Mouse (Mus musculus) urinary bladder, adult 2 months (tissue): ENCODE data around the gene Nmrk2. TPM values are rescaled to one million over a fixed set of nuclear protein-coding genes. Genes with fewer than 3 reads are reported as not detected.
"Not testable (repeated sequence)": the region's sequence is repeated elsewhere in the genome, so short reads cannot be mapped to it uniquely, and the experiment has no call there.

Experiments
- DNase-seq: peaks from one replicate; pipeline ENCODE4 v3.0.0; 2022; ENCODE audit warnings: low spot score
- polyA plus RNA-seq: library from polyadenylated mRNA; depleted of rRNA; stranded (reverse); fragments of >200 nt; gene quantifications from 2 replicates; pipeline ENCODE4 v1.2.3, GENCODE M21; 2012; rRNA removed

Nmrk2 gene
- polyA plus RNA-seq: not detected in 2 replicates

DNA sequence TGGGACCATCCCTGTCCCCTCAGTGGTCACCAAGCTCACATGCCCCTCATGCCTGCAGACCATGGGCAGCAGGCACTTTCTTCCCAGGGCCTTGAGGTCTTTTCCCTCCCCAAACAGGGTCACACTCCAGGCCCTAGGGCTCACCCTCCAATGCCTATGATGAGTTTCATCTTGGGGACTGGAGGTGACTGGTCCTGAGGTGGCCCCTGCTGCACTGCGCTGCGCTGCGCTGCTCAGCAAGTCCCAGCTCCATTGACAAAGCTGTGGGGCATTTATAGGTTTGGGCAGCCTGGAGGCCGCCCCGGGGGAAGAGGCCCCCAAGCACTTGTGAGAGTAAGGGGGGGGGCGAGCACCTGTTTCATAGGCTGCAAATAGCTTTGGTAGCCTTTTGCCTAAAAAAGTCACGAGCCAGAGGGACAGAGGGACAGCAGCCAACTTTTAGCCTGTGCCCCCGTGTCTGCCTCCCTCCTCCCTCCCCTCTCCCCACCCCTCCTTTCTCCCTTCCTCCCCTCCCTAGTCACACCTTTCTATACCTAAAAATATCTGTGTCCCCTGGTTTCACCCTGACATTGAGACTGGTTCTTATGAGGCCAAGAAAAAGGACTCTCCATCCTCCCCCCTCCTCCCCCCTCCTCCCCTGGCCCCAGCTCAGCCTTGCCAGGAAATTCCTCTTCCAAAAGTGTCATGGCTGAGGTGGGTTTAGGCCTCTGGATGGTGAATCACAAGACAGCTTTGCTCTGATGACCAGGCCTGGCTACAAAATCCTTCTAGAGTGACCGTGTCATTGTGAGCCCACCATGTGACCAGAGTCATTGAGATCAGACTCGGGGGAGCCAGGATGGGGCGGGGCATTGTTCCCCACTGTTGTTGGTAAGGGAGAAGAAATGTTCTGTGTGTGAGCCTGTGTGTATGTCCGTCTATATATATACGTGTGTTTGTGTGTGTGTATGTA, at the start of gene Nmrk2:
Nmrk2 (minus strand) TSS at position 245 of the 952 bp plus-strand sequence.
- no peak for DNase-seq

DNA sequence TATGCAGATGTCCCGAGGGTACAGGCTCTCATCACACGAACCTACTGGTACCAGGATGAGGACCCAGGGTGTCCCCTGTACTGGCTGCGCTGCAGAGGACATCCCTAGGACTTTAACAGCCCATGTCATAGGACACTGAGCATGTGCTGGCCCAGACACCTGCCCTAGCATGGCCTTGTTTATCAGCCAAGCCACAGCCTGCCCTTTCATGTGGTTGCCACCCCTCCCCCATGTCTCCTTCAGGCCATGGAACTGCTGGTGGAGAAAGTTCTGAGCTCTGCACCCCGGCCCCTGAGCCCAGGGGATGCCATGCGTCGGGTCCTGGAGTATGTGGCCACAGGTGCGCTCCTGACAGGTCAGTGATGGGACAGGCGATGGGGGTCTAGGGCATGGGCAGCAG, 47.6 kb upstream of the Nmrk2 start:
- no peak for DNase-seq

DNA sequence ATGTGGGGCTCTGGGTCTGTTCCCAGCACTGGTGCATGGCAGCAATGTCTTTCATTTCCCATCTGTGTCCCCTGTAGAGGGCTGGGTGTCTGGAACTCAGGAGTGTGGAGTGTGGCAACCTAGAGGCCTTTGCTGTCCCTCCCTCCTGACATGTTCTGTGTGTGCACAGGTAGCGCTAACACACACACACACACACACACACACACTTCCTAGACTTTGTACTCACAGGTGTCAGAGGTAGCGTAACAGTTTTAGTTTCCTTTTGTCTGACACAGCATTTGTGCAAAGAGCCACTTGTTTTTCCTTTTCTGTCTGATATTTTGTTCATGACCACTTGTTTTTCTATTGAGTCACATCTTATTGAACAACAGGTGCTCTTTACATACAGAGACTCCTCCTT, 46.0 kb upstream of the Nmrk2 start:
- DNase-seq: no peak

DNA sequence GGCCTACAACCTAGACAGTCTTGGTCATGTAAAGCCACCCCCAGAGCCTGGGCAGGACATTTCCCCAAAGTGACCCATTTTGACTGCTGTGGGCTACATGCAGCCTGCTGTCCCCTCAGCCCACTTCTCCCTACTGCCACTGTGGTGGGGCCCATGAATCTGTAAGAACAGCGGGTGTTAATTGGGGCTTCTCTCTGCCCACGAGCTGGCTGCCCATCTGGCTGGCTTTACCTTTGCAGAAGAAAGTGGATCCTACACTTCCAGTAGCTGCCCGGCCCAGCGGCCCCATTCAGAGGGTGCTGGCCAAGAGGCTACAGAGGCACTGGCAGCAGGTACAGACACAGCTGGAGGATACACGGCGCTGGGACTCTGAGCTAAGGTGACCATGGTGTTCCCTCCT, 43.3 kb upstream of the Nmrk2 start:
- DNase-seq: no peak

DNA sequence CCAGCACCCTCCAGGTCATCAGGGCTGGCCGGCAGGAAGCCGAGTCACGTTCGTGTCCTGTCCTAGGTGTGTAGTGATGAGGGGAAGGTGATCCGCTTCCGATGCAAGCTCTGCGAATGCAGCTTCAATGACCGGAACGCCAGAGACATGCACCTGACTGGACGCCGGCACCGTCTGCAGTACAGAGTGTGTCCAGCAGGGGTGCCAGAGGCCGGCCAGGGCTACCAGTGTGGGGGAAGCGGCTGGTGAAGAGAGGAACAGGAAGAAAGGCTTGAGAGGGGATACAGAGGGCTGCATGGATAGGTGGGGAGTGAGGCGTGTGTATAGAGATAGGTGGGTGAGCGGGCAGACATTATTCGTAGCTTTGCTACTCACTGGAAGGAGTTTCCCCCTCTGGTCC, 42.7 kb upstream of the Nmrk2 start:
- DNase-seq: peak; percentile 70

DNA sequence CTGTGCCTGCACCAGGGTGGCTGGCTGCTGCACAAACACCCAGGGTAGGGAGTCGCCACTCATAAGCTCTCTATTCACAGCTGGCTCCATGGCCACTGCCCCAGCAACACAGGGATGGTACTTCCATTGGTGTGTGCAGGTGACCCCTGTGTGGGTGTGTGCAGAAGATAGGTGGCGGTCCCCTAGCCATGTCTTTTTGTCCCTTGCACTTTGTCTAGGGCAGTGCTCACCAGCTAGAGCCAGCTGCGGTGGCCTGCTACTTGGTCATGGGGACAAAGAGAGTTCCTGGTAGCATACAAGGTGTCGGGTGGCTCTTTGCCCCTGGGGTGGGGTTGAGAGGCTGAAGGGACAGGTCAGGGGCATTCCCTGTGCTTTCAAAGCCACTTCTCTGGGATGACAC, 42.3 kb upstream of the Nmrk2 start:
- DNase-seq: no peak

DNA sequence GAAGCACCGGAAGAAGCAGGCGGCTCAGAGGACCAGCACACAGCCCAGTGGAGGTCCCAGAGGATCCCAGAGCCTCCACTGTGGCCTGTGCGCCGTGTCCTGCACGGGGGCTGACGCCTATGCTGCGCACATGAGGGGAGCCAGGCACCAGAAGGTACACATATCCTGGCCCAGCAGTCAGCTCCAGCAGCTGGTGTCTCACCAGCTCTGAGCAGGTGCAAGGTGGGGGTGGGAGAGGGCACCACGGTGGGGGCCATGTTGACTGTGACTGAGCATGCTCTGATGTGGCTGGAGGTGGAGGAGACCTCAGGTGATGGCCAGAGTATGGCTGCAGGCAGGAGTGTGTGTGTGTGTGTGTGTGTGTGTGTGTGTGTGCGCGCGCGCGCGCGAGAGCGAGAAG, 40.2 kb upstream of the Nmrk2 start:
- no peak for DNase-seq

DNA sequence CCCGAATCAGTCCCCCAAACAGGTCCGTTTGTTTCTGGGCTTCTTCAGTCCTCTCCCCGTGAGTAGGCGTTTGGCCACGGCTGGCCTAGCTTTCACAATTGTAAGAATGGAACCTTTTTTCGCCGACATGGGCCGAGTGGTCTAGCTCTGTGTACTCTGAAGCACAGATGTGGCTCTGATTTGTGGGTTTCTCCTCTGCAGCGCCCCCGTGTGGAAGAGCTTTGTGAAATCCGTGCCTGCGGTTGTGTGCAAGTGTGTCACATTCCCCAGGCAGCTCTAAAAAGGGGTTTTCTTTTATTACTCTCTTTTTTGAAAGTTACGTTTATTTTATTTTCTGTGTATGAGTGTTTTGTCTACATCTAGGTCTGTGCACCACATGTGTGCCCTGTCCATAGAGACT, 39.0 kb upstream of the Nmrk2 start:
- no peak for DNase-seq

DNA sequence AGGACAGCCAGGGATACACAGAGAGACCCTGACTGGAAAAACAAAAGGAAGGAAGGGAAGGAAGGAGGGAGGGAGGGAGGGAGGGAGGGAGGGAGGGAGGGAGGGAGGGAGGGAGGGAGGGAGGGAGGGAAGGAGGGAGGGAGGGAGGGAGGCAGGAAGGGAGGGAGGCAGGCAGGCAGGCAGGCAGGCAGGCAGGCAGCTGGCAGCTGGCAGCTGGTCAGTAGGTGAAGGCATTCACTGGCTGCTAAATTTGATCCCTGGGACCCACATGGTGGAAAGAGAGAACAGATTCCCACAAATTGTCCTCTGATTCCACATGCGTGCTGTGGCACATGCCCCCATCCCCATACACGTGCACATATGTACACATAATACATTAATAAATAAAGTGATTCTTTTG, 36.8 kb upstream of the Nmrk2 start:
- no peak for DNase-seq

DNA sequence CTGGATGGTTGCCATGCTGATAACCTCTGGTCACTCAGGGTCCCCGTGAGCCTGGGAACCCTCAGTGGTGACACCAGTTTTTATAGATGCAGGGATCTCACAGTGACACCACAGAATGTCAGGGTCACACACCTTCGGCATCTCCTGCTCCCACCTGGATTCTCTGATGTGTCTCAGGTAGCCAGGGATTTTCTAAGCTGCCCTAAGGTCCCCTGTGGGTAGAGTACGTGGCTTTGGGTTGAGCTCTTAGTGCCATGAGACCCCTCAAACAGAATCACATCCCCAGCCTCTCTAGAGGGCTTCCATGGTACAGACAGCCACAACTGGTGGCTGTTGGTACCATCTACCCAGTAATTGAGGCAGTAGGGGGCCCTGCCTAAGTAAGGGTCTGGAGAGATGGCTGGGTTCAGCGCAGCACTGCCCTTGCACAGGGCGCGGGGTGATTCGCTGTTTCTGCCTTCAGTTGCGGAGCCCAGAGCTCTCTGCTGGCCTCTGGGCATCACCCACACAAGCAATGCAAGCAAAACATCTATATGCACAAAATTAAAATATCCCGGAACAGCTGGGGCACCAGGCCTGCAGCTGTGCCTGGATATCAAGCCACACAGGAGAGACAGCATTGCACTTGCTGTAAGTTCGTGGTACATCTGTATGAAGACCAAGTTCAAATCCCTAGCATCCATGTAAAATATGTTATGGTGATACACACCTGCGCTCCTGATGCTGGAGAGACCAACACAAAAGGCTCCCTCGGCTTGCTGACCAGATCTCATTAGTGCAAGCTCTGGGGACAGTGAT, 34.8 kb upstream of the Nmrk2 start:
- no peak for DNase-seq

DNA sequence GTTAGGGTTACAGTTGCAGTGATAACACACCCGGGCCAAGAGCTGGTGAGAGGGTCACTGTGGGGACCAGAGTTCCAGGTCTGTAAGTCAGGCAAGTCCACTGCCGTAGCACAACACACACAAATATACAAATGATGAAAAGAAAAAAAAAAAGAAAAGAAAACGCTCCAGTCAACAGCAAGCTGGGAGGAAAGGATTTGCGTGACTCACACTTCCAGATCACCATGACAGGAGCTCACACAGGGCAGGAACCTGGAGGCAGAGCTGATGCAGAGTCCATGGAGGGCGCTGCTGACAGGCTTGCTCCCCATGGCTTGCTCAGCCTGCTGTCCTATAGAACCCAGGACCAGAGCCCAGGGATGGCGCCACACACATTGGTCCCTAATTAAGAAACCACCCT, 32.4 kb upstream of the Nmrk2 start:
- no peak for DNase-seq

DNA sequence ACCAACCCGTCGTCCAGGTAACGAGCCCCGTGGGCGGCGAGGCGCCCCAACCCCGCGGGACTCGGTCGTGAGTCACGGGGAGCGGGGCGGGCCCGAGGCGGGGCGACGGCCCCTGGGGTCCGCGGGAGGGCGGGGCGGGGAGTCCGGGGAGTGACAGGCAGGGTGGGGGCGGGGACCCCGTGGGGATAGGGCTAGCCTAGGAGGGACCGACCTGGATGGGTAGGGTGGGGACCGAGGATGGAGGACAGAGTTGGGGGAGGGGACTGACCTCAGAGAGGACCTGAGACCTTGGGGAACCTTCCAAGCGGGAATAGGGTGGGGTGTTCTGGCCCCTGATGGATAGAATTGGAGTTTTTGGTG, 31.4 kb upstream of the Nmrk2 start:
- DNase-seq: no peak

DNA sequence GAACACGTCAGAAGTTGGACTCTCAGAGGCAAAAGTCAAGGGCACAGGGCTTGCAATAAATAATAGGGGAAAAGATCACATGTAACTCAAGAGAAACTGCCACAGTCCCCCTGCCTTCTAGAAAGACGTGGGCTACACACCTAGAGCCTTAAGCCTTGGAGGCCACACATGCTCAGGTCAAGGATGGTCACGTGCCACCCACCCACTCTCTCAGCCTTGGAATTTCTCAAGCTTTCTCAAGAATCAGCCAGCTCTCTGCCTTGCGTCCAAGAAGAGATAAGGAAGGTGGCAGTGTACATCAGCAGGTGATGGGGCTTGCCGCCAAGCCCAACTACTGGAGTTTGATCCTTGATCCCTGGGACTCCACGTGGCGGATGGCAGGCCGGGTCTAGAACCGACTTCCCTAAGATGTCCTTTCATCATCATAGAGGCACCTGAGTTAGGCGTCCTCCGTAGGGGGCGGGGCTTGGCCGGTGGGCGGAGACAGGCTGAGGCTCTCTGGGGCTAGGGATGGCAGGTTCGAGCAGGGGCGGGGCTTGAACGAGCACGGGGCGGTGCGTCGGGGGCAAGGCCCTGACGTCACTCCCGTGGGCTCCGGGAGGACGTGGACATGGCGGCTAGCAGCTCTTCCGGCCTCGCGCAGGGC, 30.9 kb upstream of the Nmrk2 start, which contains the start of gene Zfr2:
Zfr2 (plus strand) TSS at position 576 of the 646 bp plus-strand sequence.
- peak; percentile 79 for DNase-seq

DNA sequence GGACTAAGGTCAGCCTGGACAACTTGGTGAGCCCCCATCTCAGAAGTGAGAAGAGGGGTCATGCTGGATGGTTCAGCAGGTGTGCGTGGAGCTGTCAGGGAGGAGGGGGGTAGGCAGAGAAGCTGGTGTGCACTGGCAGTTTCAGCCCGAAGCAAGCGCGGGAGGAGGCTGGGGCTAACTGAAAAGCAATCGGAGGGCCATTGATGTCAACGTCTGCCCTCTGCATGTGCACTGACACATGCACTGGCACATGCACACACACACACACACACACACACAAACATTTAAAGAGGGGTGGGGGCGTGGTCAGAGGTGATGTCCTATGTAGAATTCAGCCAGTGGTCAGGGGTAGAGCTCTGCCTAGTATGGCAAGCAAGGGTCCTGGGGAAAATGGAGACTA, 29.6 kb upstream of the Nmrk2 start:
- DNase-seq: no peak

DNA sequence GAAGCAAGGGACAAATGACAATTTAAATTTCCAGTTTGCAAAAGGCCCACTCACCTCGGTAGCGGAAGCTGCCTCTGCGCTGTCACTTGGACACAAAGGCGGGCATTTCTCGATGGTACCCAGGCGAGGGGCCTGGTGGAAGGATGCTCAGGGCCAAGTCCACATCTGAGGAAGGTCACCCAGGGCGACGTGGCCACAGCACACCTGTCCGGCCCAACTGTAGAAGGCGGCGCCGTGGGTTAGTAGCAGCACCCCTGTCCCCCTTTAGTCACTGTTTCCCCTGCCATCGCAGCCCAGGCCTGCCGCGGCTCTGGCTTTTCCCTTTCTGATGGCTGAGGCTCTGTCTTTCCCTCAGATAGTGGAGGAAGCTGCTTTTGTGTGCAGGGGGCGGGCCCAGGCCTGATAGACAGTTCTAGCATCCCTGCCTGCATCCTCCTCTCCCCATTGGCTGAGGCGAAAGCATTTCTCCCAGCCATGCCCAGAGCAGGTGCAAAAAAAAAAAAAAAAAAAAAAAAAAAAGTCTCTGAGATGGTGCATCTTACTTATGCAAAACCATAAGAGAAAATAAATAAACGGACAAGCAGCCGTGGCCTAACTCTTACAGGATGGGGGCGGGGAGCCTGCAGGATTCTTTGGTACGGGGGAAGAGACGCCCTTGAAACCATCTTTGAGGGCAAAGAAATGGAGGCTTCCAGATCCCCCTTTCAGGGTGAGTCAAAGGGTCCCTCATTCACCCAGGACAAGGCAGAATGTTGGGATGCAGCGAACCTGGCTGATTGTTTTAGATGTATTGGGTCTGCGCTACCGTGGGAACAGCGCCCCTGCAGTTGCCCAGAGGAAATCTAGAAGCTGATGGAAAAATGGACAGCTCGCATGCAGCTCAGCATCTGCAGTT, 28.8 kb upstream of the Nmrk2 start, which contains the start of gene Atcay:
Atcay (minus strand) TSS at position 396 of the 895 bp plus-strand sequence.
- DNase-seq: no peak

DNA sequence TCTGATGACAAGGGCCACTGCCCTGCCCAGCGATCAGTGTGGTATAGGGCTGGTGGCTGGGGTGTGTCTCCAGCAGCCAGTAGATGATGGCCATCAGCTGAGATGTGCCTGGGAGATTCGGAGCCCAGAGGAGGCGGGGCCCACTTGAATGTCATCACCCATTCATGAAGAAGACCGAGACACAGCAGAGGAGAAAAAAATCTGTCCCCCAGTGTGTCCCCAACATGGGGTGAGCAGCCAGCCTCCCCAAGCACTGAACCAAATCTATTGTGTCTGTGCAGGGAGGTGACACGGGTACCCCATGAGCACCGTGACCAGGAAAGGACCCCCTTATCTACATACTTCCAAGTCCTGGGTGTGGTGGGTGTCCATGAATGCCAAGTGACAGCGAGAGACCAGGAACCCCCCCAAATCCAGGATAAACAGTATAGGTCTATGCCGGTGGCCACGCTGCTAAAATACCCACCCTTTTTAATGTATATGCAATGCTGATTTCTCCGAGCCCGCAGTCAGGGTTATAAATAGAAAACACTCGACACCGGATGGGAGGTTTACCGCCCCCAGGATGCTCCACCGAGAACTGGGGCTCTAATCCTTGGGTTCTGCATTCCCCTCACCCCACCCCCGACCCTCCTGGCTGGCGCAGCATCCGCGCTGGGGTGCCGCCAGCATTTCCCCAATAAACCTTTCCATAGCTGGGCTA, 28.0 kb upstream of the Nmrk2 start:
- no peak for DNase-seq

DNA sequence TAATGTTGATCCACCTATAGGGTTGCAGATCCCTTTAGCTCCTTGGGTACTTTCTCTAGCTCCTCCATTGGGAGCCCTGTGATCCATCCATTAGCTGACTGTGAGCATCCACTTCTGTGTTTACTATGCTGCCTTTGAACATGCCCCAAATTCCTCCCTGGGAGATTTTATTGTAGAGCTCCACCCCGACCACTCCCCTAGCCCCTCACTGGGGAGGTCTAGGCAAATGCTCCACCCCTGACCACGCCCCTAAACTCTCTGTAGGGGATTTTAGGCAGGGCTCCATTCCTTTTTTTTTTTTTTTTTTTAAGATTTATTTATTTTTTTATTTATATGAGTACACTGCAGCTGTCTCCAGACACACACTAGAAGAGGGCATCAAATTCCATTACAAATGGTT, 21.9 kb upstream of the Nmrk2 start:
- DNase-seq: not testable (repeated sequence)

DNA sequence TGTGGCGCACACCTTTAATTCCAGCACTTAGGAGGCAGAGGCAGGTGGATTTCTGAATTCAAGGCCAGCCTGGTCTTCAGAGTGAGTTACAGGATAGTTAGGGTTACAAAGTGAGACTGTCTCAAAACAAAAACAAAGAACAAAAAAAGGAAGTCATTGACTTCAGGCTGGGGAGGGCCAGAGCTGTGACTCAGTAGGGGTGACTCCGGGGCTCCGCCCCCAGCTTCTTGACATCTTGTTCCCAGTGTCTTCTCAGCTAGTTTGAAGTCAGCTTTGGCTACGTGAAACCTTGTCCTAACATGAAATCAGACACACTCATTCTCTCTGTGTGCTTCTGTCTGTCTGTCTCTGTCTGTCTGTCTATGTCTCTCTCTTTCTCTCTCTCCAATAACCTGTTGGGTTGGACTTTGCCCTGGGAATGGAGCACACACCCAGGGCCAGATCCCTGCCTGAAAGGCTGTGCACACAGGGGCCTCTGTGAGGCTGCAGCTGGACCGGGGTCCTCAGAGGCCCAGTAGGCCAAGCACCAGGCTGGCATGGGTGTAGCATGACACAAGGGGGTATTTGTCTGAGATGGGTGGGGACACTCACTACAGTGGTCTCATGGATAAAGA, 19.7 kb upstream of the Nmrk2 start:
- DNase-seq: no peak

DNA sequence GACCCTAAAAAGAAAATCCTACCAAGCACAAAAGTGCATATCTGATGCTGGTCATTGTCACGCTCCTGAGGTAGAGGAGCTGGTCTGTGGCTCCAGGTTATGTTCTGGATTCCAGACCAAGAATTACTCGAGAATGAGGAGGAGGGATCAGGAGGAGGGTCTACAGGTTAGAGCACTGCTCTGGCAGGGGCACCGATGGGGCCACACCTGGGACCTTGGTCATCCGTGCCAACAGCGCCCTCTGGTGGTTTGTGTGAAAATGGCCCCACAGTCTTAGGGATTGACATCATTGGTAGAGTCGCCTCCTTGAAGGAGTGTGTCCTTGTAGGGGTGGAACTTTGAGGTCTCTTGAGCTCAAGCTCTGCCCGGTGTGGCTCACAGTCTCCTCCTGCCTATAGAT, 16.1 kb upstream of the Nmrk2 start:
- no peak for DNase-seq

DNA sequence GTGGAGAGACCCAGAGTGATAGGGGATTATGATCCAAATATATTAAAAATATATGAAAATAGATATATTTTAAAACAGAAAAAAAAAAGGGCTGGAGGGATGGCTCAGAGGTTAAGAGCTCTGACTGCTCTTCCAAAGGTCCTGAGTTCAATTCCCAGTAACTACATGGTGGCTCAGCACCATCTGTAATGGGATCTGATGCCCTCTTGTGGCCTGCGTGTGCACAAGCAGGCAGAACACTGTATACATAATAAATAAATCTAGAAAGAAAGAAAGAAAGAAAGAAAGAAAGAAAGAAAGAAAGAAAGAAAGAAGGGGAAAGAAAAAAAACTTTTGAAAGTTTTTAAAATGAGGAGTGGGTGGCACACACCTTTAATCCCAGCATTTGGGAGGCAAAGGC, 15.4 kb upstream of the Nmrk2 start:
- not testable (repeated sequence) for DNase-seq
